Mouse (Mus musculus) cerebellum, postnatal 14 days (tissue): ENCODE results near the gene Fcgr3.
"Not testable (repeated sequence)": the region's sequence is repeated elsewhere in the genome, so short reads cannot be mapped to it uniquely, and the experiment has no call there.

Source experiments
- DNase-seq, 2 experiments: peaks; one replicate each; pipeline ENCODE4 v3.0.0; 2021; ENCODE audit warnings: mixed read lengths in 2 of 2

Fcgr3 gene

DNA sequence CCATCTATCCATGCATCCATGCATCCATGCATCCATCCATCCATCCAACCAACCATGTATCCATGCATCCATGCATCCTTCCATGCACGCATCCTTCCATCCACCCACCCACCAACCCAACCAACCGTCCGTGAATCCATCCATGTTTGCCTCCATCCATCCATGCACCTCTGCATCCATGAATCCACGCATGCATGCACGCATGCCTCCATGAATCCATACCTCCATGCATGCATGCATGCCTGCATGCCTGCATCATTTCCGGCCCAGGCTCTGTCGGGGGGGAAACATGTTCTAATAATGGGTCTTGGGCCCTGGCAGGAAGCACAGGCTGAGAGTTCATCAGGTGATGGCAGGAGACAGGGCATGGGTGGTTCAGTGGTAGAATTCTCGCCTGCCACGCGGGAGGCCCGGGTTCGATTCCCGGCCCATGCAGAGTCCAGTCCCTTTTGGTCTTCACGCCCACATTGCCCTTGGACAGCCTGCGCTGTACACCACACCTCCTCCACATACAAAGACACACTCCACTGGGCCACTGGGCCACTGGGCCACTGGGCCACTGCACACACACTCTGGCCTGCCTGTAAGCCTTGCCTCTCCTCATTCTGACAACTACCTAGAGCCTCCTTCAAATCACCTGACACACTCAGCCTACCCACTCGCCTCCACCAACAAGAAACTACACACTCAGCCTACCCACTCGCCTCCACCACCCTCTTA, 16.9 kb upstream of the Fcgr3 start:
- DNase-seq: not testable (repeated sequence)

DNA sequence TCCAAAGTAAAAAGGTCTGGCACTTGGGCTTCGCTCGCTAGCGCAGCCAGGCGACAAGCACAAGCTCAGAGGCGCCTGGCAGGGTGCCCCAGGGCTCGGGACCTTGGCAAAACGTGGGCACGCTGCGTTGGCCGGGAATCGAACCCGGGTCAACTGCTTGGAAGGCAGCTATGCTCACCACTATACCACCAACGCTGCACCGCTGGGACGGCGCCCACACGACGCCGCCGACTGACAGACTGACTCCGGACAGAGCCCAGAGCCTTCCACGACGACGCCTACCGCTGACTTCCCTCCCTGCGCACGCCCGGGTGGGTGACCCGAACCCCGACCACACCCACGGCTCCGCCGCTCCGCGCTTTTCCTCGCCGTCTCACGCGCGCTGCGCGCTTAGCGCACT, 15.1 kb upstream of the Fcgr3 start:
- DNase-seq: not testable (repeated sequence)

DNA sequence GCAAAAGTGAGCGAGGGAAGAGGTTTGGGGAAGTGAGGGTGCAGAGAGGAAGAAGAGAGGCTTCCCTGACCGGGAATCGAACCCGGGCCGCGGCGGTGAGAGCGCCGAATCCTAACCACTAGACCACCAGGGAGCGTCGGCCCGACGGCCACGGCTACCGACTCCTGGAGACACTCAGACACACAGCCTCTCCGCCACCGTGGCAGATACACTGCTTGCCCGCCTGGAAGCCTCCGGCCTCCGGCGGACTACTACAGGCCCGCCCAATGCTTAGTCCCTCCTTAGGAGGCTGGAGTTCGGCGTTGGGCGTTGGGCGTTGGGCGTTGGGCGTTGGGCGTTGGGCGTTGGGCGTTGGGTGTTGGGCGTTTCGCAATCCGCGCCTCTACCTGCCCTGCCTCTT, 14.6 kb upstream of the Fcgr3 start:
- not testable (repeated sequence) for DNase-seq

DNA sequence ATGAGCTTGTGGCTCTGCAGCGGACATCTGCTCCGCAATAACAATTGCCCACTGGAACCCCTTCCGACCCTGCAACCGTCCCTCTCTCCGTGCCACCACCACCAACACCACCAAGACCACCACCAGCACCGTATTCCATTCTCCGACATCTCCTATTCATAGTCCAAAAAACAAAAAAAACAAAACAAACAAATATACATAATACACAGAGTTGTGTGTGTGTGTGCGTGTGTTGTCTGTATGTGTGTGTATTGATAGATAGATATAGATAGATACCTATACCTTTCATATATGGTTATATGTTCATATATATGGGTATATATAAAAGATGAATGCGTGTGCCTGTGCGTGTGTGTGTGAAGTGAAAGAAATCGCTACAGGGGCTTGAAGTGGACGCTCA, 13.7 kb upstream of the Fcgr3 start:
- not testable (repeated sequence) for DNase-seq

DNA sequence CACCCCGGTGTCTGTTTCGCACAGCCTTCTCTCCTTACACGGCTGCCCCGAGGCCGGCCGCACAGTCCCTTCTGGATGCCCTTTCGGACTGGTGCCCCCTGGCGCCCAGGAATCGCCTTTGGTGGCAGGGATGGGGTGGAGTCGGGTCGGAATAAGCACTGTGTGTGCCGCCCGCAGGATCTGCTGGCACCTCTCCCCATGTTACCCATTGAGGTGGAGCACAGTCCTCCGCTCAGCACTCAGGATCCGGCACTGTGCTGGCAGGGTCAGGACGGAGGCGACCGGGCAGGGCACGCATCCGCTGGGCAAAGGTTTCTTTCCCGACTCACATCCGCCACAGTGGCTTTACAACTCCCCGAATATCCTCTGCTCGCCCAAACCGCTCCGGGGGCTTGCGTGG, 13.2 kb upstream of the Fcgr3 start:
- peak; percentile 36 to 64 for DNase-seq

DNA sequence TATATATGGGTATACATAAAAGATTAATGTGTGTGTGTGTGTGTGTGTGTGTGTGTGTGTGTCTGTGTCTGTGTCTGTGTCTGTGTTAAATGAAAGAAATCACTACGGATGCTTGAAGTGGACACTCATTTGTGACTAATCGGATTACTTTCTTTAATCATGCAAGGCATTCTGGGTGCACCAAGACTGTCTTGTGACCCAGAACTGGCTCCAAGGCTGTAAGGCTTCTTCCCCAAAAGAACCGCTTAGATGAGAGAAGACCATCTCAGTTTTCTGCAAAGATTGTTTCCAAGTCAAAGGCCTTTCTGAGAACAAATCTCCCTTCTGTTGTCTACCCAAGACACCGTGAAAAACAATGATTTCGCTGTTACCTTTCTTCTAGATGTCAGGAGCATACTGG, 12.5 kb upstream of the Fcgr3 start:
- DNase-seq: not testable (repeated sequence)

DNA sequence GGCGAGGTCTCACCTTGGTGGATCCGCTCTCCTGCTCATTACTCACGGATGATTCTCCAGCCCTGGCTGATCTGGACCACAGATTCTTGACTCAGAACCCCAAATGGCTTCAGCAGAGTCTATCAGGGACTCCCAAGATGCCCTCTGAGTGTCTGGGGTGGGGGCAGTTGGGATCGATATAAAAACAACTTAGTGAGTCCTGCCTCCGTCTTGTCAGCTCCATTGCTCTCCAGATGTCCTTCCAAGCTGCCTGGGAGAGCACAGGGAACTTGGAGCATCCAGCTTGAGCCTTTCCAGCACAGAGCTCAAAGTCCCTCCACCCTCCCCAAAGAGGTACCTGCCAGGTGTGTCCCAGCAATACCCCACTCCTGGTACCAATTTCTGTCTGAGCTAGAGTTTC, 11.4 kb upstream of the Fcgr3 start:
- DNase-seq: not testable (repeated sequence)

DNA sequence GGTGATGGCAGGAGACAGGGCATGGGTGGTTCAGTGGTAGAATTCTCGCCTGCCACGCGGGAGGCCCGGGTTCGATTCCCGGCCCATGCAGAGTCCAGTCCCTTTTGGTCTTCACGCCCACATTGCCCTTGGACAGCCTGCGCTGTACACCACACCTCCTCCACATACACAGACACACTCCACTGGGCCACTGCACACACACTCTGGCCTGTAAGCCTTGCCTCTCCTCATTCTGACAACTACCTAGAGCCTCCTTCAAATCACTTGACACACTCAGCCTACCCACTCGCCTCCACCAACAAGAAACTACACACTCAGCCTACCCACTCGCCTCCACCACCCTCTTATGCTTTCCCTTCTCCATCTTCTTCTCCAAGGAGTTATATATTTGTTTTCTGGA, 9.5 kb upstream of the Fcgr3 start:
- DNase-seq: peak in 1 of 2 experiments; percentile 10

DNA sequence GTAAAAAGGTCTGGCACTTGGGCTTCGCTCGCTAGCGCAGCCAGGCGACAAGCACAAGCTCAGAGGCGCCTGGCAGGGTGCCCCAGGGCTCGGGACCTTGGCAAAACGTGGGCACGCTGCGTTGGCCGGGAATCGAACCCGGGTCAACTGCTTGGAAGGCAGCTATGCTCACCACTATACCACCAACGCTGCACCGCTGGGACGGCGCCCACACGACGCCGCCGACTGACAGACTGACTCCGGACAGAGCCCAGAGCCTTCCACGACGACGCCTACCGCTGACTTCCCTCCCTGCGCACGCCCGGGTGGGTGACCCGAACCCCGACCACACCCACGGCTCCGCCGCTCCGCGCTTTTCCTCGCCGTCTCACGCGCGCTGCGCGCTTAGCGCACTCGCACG, 7.5 kb upstream of the Fcgr3 start:
- DNase-seq: not testable (repeated sequence)

DNA sequence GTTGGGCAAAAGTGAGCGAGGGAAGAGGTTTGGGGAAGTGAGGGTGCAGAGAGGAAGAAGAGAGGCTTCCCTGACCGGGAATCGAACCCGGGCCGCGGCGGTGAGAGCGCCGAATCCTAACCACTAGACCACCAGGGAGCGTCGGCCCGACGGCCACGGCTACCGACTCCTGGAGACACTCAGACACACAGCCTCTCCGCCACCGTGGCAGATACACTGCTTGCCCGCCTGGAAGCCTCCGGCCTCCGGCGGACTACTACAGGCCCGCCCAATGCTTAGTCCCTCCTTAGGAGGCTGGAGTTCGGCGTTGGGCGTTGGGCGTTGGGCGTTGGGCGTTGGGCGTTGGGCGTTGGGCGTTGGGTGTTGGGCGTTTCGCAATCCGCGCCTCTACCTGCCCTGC, 7.0 kb upstream of the Fcgr3 start:
- DNase-seq: not testable (repeated sequence)

DNA sequence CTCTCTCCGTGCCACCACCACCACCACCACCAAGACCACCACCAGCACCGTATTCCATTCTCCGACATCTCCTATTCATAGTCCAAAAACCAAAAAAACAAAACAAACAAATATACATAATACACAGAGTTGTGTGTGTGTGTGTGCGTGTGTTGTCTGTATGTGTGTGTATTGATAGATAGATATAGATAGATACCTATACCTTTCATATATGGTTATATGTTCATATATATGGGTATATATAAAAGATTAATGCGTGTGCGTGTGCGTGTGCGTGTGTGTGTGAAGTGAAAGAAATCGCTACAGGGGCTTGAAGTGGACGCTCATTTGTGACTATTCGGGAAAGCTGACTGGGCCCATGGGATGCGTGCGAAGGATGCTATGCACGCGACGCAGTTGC, 6.1 kb upstream of the Fcgr3 start:
- not testable (repeated sequence) for DNase-seq

DNA sequence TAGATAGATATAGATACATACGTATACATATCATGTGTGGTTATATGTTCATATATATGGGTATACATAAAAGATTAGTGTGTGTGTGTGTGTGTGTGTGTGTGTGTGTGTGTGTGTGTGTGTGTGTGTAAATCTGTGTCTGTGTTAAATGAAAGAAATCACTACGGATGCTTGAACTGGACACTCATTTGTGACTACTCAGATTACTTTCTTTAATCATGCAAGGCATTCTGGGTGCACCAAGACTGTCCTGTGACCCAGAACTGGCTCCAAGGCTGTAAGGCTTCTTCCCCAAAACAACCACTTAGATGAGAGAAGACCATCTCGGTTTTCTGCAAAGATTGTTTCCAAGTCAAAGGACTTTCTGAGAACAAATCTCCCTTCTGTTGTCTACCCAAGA, 4.8 kb upstream of the Fcgr3 start:
- not testable (repeated sequence) for DNase-seq

DNA sequence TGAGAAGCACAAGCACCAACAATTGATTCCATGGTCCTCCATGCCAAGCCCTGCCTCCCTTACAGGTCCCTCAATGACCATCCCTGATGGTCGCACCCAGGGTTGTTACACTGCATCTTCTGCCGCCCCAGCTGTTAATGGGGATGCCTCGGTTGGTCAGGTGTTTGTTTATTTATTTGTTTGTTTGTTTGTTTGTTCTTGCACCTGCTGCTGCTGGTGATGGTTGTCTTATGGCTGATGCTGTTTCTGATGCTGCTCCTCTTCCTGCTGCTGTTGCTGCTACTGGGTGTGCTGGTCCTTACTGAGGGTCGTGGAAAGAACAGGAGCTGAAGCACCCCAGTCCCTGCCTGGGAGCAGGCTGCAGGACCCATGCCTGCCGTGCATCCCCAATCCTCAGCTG, 3.2 kb upstream of the Fcgr3 start:
- not testable (repeated sequence) for DNase-seq

DNA sequence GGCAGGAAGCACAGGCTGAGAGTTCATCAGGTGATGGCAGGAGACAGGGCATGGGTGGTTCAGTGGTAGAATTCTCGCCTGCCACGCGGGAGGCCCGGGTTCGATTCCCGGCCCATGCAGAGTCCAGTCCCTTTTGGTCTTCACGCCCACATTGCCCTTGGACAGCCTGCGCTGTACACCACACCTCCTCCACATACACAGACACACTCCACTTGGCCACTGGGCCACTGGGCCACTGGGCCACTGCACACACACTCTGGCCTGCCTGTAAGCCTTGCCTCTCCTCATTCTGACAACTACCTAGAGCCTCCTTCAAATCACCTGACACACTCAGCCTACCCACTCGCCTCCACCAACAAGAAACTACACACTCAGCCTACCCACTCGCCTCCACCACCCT, 1.8 kb upstream of the Fcgr3 start:
- DNase-seq: not testable (repeated sequence)

DNA sequence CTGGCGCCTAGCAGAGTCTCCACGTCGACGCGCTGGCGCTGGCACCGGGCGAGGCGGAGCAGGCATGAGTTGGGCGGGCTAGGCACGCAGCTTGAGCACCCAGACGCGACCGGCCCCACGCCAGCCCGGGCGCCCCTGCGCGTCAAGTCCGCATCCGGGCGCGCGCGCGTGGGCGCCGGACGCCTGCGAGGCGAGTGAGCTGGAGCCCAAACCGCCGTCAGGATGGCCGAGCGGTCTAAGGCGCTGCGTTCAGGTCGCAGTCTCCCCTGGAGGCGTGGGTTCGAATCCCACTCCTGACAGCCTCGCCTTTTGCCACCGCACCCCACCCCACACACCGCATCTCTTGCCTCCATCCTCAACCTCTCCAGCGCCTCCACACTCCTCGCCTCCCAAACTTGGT, 1.0 kb upstream of the Fcgr3 start:
- DNase-seq: peak in 1 of 2 experiments; percentile 50

DNA sequence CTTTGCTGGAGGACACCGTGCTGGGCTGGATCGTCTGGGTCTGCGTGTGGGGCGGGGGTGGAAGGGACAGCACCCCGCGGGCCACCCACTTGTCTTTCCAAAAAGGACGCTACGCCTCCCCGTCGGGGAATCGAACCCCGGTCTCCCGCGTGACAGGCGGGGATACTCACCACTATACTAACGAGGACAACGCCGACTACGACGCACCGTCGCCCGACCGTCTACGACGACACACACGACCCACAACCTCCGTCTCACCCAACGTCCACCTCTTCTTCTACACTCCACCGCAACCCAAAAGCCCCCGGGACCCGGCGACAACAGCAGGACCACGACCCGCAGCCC, 480 bp upstream of the Fcgr3 start:
- DNase-seq: peak; percentile 55 to 79

DNA sequence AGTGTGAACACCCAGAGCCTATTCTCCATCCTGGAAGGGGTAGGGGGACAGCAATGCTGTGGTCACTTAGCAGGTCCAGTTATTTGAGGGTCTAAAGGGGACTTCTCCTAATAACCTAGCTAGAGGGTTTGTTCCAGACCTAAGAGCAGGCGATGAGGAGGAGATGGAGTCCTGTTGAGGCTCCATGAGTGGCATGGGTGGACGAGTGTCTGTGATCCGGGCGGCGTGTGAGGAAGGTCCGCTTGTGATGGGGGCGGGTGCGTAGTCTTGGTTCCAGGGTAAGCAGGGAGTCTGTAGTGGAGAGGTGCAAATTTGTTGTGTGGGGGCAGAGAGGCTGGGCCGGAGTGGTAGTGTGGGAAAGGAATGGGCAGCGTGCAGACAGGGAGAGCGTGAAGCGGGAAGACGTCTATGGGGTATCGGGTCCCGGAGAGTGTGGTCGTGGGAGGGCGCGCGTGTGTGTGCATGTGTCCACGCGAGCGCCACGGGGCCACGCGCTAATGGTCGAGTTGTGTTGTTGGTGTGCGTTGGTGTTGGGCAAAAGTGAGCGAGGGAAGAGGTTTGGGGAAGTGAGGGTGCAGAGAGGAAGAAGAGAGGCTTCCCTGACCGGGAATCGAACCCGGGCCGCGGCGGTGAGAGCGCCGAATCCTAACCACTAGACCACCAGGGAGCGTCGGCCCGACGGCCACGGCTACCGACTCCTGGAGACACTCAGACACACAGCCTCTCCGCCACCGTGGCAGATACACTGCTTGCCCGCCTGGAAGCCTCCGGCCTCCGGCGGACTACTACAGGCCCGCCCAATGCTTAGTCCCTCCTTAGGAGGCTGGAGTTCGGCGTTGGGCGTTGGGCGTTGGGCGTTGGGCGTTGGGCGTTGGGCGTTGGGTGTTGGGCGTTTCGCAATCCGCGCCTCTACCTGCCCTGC, 905 bp downstream of the Fcgr3 start:
- DNase-seq: peak; percentile 56 to 60

DNA sequence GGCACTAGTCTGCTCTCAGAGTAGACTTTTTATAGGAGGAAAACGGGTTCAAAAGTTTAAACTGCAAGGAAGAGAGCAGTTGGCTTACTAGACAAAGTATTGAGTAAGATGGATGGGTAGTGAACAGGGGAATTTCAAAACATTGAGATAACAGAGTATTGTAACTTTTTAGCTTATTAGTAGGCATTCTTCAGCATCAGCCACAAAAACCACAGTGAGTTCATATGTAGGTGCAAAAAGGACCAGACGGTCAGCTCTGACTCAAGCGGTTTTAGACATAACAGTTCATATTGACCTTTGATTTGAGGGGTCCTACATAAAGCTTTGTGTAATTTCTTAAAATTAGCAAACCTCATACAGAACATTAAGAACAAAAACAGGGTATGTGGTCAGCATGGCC, 3.2 kb downstream of the Fcgr3 start:
- no peak for DNase-seq

DNA sequence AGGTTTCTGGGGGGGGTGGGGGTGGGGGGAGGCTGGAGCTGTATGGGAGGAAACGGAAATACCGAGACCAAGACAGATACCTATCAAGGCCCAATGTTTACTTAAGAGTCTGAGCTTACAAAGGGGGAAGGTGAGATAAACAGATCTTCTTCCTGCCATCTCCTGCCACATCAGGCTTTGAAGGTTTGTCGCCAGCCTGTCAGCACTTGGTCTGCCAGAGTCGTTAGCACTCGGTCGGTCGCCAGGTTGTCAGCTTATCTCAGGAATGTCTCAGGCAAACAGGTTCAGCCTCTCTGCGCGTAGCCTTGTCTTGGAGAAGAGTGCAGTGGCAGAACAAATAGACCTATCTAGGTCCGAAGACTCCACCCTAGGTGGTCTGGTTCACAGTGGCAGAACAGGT, 4.3 kb downstream of the Fcgr3 start:
- DNase-seq: no peak

DNA sequence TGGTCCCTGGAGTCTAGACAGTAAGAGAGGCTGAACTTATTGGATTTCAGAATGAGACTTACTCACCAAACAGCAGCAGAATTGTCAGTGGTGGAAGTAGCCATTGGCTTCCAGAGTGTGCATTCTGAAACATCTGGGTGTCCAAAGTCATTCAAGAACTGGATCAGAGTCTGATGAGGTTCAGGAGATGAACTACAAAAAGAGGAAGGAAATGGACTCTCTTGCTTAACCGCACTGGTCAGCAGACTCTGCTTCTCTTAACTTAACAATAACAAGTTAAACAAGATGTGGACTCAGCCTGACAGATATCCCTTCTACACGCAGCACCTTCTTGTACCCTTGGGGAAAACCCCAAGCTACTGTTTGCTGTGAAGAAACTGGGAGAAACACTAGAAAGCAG, 5.5 kb downstream of the Fcgr3 start:
- no peak for DNase-seq

DNA sequence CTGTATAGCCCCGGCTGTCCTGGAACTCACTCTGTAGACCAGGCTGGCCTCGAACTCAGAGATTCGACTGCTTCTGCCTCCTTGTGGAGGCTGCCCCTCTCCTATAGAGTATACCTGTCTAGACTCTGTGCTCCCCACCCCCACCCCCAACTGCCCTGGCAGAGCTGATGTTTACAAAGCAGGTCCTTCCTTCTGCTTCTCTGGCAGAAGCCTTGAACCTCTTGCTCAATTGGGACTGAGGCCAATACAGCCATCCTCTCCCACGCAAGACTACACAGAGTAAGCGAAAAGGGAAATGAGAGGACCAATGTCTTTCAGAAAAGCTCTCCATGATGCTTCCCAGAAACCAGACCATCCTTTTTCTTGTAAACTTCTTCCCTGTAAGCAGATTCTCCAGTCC, 7.5 kb downstream of the Fcgr3 start:
- no peak for DNase-seq

DNA sequence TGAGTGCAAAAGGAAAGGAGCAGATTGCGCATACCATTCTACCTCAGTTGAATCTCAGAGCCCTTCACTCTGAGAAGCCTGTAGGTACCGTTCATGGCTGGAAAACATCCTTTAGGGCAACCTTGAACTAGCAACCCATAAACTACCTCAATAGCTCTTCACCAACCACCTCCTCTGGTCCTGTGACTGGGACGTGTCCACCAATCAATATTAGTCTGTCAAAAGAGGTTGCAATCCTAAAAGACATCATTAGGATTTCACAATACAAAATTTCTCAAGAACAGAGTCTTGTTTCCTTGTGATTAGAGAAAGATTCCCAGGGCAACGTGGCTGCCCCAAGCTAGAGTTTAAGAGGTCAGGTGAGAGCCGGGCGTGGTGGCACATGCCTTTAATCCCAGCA, 11.4 kb downstream of the Fcgr3 start:
- DNase-seq: no peak

DNA sequence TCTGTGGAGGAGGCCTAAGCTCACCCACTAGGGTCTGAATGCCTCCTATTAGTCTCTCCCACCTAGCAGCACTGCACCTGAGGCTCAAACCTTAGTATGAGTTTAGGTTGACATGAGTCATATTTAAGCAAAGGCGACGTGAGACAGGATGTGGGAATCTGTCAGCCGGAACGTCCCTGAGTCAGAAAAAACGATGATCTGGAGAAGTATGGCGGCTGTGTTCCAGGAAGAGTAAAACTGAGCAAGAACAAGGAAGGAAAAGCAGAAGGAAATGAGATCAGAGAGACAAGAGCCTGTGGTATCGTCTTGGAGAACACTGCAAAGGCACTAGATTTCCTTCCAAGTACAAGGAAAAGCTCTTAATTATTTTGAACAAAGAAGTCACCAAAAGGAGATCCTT, 14.0 kb downstream of the Fcgr3 start:
- DNase-seq: no peak

DNA sequence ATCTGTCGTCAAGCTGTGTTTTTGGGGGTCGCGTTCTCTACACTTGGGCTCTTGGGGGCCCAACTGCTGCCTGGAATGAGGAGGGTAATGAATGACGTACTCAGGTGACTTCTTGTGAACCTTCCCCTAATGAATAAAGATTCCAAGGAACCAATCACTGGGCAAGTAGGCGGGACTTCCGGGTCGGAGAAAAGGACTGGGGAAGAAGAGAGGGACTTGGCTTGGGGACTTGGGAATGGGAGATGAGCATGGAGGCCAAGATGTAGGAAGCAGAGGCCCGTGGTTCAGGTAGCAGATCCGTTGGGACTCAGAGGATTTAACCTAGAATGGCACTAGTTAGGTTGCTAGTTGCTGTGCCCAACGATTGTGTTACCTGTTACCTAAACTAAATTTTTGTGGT, 15.5 kb downstream of the Fcgr3 start:
- DNase-seq: no peak
